ENCODE assay signal across 10 mouse cellular contexts in genomic region chr9:13470013-13470412, GRCm38 (mm10). TPM values are rescaled to one million over a fixed set of nuclear protein-coding genes. Genes with fewer than 3 reads are reported as not detected.
DNase-seq lines count a peak whose midpoint lies in the region; ATAC-seq lines count a peak whose summit lies in the region.
"Had no signal": no experiment of that assay in that cellular context is flagged by ENCODE, and none has a peak within 500 bp of the region (broad histone marks: within the 10 kb centered on the region; RNA-seq: fewer than 3 reads in every experiment).

No protein-coding gene starts in this region.

- no peaks in the 10 kb centered on the region for H3K27me3 ChIP-seq in heart, embryonic 11.5 days (ENCODE audit: control insufficient read depth, insufficient read depth, low read length)

- ATAC-seq in heart, embryonic 11.5 days (replicated peaks; ENCODE audit: insufficient number of reproducible peaks, low FRiP score, low TSS enrichment): no peak
- ATAC-seq in activated CD4-positive, CD25-positive, alpha-beta regulatory T cell, adult 4 months: peak; percentile 7
- no peak for ATAC-seq in erythroblast, adult 5-6 weeks (replicated peaks; ENCODE audit: low FRiP score, poor library complexity, severe bottlenecking)
- ATAC-seq in monocyte, adult 5-6 weeks (replicated peaks; ENCODE audit: insufficient number of reproducible peaks, low FRiP score, low TSS enrichment, poor library complexity, severe bottlenecking): no peak

- no peaks in the 10 kb centered on the region for H3K9me3 ChIP-seq in heart, embryonic 11.5 days (replicated peaks; ENCODE audit: control insufficient read depth, low read length)

- no peaks in the 10 kb centered on the region for H3K36me3 ChIP-seq in heart, embryonic 11.5 days (ENCODE audit: control insufficient read depth, insufficient read depth, low read length)

- H3K9ac ChIP-seq in heart, embryonic 11.5 days (ENCODE audit: low read depth, low read length): no peak overlapping the region
- H3K9ac ChIP-seq: liver, embryonic 14.5 days had no signal

- no peak overlapping the region for H3K4me2 ChIP-seq in heart, embryonic 11.5 days

- H3K4me3 ChIP-seq in heart, embryonic 11.5 days (ENCODE audit: low read depth, low read length): no peak overlapping the region

- 28% methylated on average over 7 of the region's 7 CpGs for WGBS in heart, embryonic 11.5 days (ENCODE audit: insufficient replicate concordance)

- peak; percentile 96 for DNase-seq in heart, adult 11 months
- DNase-seq in kidney, adult 8-10 months: peak; percentile 33 to 36
- peak; percentile 76 for DNase-seq in naive thymus-derived CD4-positive, alpha-beta T cell, adult 2 months (ENCODE audit: low read depth)
- no peak for DNase-seq in layer of hippocampus, adult 18-20 months (ENCODE audit: low spot score in 2 of 2)

- H3K27ac ChIP-seq in heart, embryonic 11.5 days (ENCODE audit: low read depth, low read length): no peak overlapping the region
- H3K27ac ChIP-seq: liver, embryonic 14.5 days had no signal

- H3K4me1 ChIP-seq in heart, embryonic 11.5 days (ENCODE audit: control insufficient read depth, insufficient read depth, low read length): peaks cover 22% of the 10 kb centered on the region

RNA-seq across cellular contexts. Expression of gene Gm17571, which starts 23.5 kb away (rescaled TPM):
- polyA plus RNA-seq in heart, embryonic 11.5 days (2014; fragmentation: Nextera tagmentation; extraction: Ambion mirVana): not detected in 2 replicates
- not detected for polyA plus RNA-seq in activated CD4-positive, CD25-positive, alpha-beta regulatory T cell, adult 4 months (2017; shearing (Covaris generic))
- not detected in 2 replicates for total RNA-seq in erythroblast, adult 5-6 weeks (2015; ENCODE audit: low replicate concordance)
- not detected in 2 replicates for total RNA-seq in erythroblast, adult 5-6 weeks (2017; ENCODE audit: low replicate concordance)
- total RNA-seq in layer of hippocampus, adult 18-20 months (2021): not detected
- not detected in 3 replicates for total RNA-seq in monocyte, adult 5-6 weeks (2017)
- polyA plus RNA-seq: gonadal fat pad, adult 2 months; liver, embryonic 14.5 days had no signal

Comparison
In these comparisons a context has a peak if more than half of its experiments do, and no peak if none do; other contexts are left out.
1. DNase-seq: peak in heart, adult 11 months (single experiment), kidney, adult 8-10 months (2 of 2) and naive thymus-derived CD4-positive, alpha-beta T cell, adult 2 months (single experiment); none in layer of hippocampus, adult 18-20 months (0 of 2).